Mouse (Mus musculus) heart, postnatal 25 days (tissue): ENCODE data around the gene Gm45021. TPM values are rescaled to one million over a fixed set of nuclear protein-coding genes. Genes with fewer than 3 reads are reported as not detected.
A peak's percentile ranks its signal among the peaks of the same experiment; 100 is the strongest.

ENCODE experiments used
- DNase-seq: peaks from one replicate; pipeline ENCODE4 v3.0.0; 2022; ENCODE audit warnings: low spot score
- intact Hi-C: fragments of 180-260 bp; cut with DNase I; formaldehyde crosslinking; loops from one replicate; pipeline ENCODE4 v1.15.1; 2025
- total RNA-seq, 2 experiments: library from RNA; stranded (reverse); gene quantifications; 2 replicates each; pipeline ENCODE4 v1.2.3; 2021

Gene Gm45021
- not detected for total RNA-seq

DNA sequence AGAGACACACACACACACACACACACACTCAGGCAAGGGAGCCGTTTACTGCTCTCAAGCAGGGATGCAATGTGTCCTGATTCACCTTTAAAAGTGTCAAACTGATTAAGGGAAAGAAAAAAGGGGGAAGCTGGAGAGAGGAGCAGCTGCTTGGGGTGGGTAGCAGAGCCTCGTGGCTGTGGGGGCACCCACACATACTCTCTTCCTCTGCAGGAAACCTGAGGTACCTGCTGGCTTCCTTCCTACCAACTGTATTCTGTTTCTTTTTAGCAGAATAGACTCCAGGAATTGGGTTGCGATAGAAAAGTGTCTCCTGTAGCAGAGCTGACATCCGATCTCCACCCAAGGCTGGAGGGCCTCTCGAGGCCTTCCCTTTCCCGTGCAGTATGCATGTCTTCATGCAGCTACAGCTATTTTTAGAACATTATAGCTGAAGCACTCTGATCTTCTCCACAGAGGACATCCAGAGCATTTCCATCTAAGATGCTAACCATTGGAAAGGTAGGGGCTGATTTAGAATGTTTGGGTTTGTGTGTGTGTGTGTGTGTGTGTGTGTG lies at the start of gene Gm45021:
TSS of gene Gm45021 (plus strand) at position 417 of the 557 bp plus-strand sequence.
- intact Hi-C loops, result no loop called here

DNA sequence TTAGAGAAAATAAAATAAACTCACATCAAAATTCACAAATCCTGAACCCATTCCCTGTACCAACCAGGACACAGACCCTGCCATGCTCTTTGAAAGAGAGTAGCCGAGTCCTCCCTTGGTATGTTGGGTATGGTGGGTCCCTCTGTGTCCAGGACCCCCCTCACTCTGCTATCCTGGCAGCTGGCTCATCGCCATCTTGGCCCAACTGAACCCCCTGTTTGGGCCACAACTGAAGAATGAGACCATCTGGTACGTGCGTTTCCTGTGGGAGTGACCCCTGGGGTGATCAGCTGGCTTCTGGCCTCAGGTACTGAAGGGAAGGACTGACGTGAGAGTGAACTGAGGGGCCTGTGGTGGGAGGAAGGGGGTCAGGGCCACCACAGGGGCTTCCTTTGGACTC lies 49.5 kb upstream of the Gm45021 start:
- DNase-seq, result no peak

More for the DNA sequence above, at the start of gene Gm45021:
- no peak for DNase-seq

DNA sequence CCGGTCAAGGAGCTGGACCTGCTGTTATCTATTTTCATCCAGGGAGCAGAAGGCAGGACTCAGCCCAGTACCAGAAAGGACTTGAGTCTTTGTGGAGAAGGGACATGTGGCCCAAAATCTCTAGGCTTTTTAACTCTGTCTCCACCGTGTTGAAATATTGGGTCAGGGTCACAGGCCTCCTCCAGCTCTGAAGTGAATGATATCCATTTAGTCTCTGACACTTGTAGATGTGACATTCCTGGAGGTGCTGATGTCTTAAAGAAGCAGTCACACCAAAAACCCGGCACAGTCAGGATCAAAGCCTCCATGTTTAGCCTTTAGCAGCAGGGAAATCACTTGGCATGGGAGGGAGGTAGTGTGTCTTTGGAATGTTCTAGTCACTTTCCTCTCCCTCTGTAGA lies 48.7 kb upstream of the Gm45021 start:
- intact Hi-C loops, result no loop called here

More for the DNA sequence above, 49.5 kb upstream of the Gm45021 start:
- intact Hi-C loops, result loop anchor here (5.0 kb wide), 1 partner anchor 232 kb away; the partner anchor contains the start of gene Gimap3

DNA sequence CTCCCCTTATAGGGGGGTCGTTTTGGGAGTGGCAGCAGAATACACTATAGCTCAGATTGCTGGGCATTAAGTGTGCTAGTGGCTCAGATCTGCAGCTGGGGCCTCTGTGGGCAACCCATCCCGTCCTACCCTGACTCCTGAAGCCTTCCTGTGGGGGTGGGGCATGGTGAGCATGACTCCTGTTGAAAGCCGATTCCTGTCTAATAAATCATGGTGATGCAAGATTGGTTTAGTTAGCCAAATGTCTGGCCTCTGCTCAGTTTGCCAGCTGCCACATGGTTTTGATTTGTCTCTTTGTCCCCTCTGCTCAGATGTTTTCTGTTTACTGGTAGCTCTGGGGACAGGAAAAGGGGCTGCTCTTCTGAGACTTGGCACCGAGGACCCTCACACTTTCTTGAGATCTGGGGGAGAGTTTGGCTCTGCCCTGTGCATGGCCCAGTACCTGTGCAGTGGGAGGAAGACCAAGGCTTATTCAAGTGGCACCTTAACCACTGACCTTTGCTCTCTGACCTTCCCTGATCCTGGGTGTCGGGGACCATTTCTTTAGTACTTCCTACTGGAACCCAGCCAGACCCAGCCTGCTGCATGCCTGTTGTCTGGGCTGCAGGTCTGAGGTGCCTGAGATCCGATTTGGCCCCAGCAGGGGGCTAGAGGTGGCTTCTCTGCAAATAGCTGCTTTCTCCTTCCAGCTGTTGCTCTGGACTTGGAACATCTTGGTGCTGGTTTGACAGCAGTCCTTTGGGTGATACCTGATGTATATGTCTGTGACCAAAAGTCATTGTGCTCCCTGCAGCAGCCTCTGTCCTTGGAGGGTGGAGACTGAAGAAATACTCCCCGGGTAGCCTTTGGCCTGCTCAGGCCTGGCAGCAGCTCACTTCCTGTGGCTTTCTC lies 47.6 kb upstream of the Gm45021 start:
- intact Hi-C loops, result no loop called here
- no peak for DNase-seq

More for the DNA sequence above, 48.7 kb upstream of the Gm45021 start:
- no peak for DNase-seq

DNA sequence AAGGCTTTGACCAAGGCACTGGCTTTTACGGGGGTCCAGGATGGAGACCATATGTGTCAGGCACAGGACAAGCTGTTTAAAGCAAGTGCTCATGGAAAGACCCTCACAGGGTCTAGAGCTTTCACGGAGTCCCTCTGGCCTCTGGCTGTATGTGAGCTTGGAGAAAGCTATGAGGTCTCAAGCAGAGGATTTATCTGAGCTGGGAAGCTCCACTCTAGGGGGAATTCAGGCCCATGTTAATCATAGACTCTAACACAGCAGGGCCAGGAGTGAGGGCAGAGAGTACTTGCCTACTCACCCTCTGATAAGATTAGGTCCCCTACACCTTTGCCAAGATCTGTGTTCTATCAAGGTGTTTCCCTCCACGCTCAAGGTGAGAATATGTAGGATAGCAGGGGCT lies 46.8 kb upstream of the Gm45021 start:
- DNase-seq, result no peak

DNA sequence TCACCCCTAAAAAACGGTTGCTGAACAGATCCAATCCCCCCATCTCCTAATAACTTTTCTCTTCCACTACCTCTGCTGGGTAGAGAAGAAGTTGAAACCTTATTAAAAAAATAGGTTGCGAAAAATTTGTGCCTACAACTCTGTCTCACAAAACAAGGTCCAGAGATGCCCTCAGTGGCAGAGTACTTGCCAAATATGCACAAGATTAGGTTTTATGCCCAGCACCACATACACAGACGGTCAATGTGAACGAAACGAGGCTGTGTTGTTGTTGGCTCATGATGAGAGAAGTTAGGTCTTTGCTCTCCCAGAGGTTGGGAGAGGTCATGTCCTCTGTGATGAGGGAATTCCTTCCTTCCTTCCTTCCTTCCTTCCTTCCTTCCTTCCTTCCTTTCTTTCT lies 44.2 kb upstream of the Gm45021 start:
- intact Hi-C loops, result no loop called here
- DNase-seq, result no peak

More for the DNA sequence above, 46.8 kb upstream of the Gm45021 start:
- intact Hi-C loops, result no loop called here

DNA sequence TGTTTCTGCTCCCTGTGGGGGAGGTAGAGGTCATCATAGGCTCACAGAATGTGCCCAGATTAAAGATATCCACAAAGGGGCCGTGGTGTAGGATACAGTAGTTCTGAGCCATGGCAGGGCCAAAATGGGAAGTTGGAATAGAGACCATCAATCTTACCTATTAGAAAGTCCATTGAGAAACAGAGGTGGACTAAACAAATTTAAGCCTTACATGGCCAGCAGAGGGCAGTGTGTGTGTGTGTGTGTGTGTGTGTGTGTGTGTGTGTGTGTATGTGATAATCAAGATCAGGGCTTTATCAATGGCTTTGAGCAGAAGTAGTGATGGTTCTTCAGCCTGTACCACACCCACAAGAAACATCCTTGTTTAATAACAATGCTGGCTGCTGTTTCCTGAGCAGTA lies 43.1 kb upstream of the Gm45021 start:
- no peak for DNase-seq
- intact Hi-C loops, result loop anchor here (2.0 kb wide), 1 partner anchor 97 kb away; no protein-coding TSS in a partner anchor

DNA sequence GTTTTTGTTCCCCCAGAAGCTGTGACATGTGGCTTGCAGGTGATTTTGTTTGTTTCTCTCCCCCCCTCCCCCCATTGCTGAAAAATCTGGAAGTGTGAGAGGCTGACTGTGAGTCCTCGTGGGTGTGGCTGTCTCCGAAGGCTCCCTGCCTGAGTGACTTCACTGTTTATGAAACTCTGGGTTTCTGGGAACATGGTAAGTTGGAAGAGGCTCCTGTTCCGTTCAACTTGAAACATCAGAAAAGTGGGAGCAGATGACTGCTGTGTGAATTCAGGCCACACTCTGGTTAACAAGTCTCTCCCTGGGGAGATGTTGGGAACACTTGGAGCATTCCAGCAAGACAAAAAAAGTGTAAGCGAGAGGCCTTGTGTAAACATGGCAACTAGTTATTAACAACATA lies 42.6 kb upstream of the Gm45021 start:
- DNase-seq, result peak; percentile 52

DNA sequence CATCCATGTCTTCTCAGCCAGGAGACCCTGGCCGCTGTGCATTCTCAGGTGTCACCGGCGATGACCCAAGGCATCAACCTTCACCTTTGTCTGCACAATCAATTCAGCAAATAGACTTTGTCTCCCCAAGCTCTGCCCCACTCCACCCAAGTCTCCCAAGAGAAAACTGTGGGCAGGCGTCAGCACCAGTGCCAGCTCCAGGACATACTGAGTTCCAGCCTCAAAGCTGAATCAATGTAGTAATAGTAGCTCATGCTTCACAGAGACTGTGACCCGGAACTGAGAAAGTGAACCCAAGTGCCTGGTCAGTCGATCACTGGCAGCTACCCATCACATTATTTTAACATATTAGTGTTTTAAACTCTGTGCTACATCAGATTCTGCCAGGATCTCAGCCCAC lies 41.1 kb upstream of the Gm45021 start:
- DNase-seq, result no peak
- intact Hi-C loops, result loop anchor here (2.0 kb wide), 1 partner anchor 30 kb away; no protein-coding TSS in a partner anchor

More for the DNA sequence above, 42.6 kb upstream of the Gm45021 start:
- intact Hi-C loops, result loop anchor here (2.0 kb wide), 1 partner anchor 96 kb away; no protein-coding TSS in a partner anchor

DNA sequence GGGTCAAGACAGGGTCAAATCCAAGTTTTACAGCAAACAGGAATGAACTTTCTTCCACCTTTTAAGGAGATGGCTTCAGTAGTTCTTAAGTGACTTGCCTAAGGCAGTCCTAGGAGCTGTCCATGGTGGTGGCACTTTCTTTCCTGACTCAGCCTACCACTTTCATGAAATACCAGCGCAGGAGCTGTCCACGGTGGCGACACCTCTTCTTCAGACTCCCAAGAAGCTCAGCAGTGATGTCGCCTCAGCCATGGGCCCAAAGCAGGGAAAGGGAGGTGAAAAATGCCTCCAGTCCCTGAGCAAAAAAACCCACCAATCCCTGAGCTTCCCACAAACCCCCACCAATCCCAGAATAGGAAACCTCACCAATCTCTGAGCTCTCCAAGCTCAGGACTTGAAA lies 36.5 kb upstream of the Gm45021 start:
- intact Hi-C loops, result no loop called here
- DNase-seq, result no peak

DNA sequence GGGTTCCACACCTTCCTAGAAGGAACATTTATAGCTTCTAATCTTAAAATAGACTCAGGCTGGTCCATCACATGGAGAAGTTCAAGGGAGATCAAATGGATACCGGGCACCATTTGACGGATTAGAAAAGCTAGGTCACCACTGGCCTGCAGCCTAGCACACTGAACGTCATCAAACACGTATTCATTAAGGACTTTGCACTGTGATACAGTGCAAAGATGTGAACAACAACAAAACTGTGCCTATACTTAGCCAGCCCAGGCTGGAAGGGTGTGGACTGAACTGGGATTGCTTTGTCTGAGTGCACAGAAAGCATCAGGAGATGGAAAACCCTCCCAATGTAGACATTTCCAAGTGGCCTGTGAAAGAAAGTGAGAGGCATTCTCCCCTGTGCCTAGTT lies 35.6 kb upstream of the Gm45021 start:
- no peak for DNase-seq
- intact Hi-C loops, result no loop called here

DNA sequence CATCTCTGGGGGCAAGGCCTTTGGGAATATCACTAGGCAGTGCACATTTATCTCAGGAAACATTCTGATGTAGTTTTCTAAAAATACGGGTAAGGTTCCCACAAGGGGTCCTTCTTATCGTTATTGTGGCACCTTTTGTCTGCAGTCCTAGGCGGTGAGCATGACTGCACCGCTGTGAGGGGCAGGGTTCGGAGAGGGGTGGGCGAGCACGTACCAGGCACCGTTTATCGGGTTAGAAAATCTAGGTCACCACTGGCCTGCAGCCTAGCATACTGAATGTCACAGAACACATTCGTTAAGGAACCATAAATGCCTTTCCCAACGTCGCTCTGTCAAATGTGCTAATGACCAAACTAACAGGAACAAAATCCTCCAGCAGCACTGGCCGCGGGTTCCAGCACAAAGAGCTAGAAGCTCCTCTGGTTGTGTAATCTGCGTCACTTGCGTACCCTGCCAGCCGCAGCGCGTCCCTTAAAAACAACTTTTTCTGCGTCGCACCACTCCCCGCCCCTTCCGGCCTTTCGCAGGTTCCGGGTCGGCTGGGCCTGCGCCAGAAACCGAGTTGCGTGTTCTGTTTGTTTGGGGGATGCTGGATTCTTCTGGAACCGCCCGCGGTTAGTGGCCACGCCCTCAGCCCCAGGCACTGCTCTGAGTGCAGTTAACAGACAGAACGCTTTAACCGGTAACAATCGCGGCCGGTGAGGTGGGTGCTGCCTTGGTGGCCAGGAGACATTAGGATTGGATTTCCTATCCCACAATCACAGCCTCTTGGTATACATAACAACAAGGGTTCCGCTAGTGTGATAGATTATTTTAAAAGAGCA lies 34.9 kb upstream of the Gm45021 start, which contains the start of gene Lrrc61:
TSS of gene Lrrc61 (plus strand) at position 517 of the 824 bp plus-strand sequence.
- intact Hi-C loops, result no loop called here
- DNase-seq, result peak; percentile 95

DNA sequence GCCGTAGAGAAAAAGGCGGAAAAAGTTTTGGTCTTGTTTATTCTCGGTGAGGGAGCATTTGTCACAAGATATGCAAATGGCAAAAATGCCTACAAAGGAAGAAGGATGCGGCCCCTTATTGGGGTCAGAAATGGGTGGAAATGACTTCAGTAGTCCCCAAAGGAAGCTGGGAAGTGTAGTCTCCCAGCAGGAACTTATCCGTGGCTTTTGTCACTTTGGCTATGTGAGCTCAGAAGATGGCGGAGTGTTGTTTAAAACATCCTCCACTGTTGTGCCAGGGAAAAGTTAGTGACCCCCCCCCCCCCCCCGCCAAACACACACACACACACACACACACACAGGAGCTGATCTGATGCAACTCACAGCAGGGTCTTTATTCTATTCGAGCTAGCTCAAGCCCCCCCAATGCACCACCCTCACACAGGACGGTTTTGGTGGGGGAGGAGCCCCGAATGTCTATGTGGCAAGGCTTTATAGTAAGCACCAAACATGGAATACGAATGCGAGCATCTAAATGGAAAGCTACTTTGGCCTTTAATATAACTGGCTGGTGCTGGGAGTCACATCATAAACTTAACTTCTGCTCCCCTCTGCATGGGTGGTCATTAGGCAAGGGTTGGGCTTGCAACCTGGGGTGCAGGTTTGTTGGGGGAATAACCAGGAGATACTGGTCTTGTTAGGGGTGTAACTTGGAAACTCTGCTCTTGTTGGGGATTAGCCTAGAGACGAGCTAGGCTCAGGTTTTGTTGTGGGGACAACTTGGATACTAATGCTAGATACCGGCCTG lies 34.1 kb upstream of the Gm45021 start:
- intact Hi-C loops, result no loop called here

DNA sequence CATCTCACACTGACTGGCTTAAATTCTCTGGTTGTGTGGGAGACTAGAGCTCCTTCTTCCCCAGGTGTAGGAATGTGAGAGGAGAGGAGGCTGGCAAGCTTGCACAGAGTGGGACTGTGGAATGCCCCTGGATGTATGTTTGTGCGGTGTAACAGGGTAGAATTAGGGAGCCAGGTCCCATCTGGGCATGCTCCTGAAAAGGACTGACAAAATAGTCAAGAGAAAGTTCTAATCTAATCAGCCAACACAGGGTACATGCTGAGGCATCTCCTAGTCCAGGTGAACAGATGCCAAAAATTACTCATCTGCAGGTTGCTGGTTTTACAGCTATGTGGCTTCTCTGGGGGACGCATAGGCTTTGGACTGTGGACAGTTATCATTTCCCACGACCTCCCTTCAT lies 33.5 kb upstream of the Gm45021 start:
- intact Hi-C loops, result no loop called here
- DNase-seq, result no peak

More for the DNA sequence above, 34.1 kb upstream of the Gm45021 start:
- DNase-seq, result no peak

DNA sequence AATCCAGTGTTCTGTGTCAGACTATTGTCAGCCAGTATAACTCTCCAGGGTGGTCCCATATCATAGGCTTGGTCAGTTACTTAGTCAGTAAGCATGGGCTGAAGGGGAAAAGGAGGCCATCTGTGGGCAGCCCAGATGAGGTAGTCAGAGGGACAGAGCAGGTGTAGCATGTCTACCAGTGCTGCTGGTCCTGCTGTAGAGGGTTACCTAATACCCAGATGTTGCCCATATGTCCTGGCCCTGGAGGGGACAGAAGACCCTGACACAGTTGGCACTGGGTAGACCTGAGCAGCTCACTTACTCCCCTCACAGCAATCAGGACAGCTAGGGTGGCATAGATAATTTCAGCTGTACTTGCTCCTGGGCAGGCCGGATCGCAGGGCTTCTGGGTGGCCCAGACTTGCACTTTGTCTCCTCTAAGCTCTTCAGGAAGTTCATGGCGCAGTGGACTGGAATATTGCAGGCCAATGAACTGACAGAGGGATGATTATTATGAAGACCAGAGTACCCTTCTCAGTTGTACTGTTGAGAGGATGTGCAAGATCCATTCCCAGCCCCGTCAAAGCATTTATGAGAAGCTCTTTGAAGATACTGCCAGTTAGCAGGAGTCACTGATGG lies 23.6 kb upstream of the Gm45021 start:
- intact Hi-C loops, result no loop called here
- no peak for DNase-seq

DNA sequence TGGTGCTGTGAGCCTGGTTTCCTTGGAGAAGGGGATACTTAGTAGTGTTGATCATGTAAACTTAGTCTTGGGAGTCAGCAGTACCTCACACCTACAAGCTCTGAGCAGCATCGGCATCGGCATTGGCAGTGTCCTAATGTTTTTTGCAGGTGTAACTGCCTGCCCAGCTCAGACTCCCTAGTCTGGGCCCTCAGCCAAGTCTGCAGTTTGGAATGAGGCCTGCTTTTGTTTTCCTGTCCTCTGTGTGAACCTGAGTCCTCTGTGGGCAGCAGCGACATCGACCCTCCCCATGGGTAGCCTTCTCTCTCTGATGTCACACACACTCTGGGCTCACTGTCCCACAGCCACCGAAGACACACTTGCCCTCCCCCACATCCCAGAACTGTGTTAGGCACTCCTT lies 23.1 kb upstream of the Gm45021 start:
- DNase-seq, result peak; percentile 55
- intact Hi-C loops, result no loop called here

DNA sequence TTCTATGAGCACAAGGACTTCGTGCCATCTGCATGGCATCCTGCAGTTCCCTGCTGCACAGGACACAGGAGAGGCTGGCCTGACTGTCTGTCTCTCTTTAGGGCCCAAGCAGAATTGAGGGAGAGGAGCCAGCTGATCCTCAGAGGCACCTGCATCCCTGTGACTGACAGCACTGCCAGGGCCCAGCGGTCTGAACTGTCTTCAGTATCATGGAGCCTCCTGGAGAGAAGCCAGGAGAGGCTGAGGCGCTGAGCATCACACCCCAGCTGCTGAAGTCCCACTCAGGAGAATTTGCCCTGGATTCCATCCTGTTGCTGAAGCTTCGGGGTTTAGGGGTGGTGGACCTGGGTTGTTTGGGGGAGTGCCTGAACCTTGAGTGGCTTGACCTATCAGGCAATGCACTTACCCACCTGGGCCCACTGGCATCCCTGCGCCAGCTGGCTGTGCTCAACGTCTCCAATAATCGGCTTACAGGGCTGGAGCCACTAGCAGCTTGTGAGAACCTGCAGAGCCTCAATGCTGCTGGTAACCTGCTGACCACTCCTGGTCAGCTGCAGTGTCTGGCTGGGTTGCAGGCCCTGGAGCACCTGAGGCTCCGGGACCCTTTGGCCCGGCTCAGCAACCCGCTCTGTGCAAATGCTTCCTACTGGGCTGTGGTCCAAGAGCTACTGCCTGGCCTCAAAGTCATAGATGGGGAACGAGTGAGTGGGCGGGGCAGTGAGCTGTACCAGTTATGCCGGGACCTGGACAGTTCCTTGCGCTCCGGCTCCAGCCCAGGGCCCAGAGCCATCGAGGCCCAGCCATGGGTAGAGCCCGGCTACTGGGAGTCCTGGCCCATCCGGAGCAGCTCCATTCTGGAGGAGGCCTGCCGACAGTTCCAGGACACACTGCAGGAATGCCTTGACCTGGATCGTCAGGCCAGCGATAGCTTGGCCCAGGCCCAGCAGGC lies 21.1 kb upstream of the Gm45021 start:
- intact Hi-C loops, result no loop called here
- peak; percentile 40 for DNase-seq
